Mouse (Mus musculus) bone marrow, adult 2 months (tissue): ENCODE data around the gene D430041D05Rik.

Experiments
- CTCF ChIP-seq: fragments of 200-500 bp; IDR thresholded peaks from 2 replicates; pipeline ENCODE4 v1.5.1; 2011; ENCODE audit warnings: low read length, control low read depth; ENCODE audit not compliant: control insufficient read depth, insufficient read depth
- POLR2A ChIP-seq: fragments of 200-500 bp; IDR thresholded peaks from 2 replicates; pipeline ENCODE4 v1.6.1; 2011; ENCODE audit warnings: low read depth, mild to moderate bottlenecking, control low read depth, low read length, borderline replicate concordance; ENCODE audit not compliant: control insufficient read depth

GRCm38 (mm10) chr2:104176979-104177704, 233.7 kb downstream of the D430041D05Rik start:
- no peak for TF ChIP-seq CTCF
- TF ChIP-seq POLR2A, result no peak
